Mouse (Mus musculus) brain, embryonic 14.5 days (tissue): ENCODE data around the gene Cryga. TPM values are rescaled to one million over a fixed set of nuclear protein-coding genes. Genes with fewer than 3 reads are reported as not detected.

ENCODE experiments used
- DNase-seq: peaks from one replicate; pipeline ENCODE4 v3.0.0-alpha.2; 2011; ENCODE audit warnings: low read depth
- CTCF ChIP-seq: fragments of 200-500 bp; IDR thresholded peaks from 2 replicates; pipeline ENCODE4 v1.5.1; 2012; ENCODE audit warnings: inconsistent platforms, mild to moderate bottlenecking, moderate library complexity, borderline replicate concordance; ENCODE audit not compliant: insufficient read depth, insufficient read length; ENCODE audit errors: extremely low read depth
- POLR2A ChIP-seq: fragments of 200-500 bp; IDR thresholded peaks from 2 replicates; pipeline ENCODE4 v1.6.1; 2012; ENCODE audit warnings: mild to moderate bottlenecking, inconsistent platforms, borderline replicate concordance; ENCODE audit not compliant: poor library complexity, insufficient read depth, insufficient read length, severe bottlenecking; ENCODE audit errors: extremely low read depth
- polyA plus RNA-seq: library from polyadenylated mRNA; depleted of rRNA; stranded (reverse); fragments of >200 nt; gene quantifications from 2 replicates; pipeline ENCODE4 v1.2.3, GENCODE M21; 2012

The Cryga gene
- polyA plus RNA-seq, 1 experiment, result not detected

DNA sequence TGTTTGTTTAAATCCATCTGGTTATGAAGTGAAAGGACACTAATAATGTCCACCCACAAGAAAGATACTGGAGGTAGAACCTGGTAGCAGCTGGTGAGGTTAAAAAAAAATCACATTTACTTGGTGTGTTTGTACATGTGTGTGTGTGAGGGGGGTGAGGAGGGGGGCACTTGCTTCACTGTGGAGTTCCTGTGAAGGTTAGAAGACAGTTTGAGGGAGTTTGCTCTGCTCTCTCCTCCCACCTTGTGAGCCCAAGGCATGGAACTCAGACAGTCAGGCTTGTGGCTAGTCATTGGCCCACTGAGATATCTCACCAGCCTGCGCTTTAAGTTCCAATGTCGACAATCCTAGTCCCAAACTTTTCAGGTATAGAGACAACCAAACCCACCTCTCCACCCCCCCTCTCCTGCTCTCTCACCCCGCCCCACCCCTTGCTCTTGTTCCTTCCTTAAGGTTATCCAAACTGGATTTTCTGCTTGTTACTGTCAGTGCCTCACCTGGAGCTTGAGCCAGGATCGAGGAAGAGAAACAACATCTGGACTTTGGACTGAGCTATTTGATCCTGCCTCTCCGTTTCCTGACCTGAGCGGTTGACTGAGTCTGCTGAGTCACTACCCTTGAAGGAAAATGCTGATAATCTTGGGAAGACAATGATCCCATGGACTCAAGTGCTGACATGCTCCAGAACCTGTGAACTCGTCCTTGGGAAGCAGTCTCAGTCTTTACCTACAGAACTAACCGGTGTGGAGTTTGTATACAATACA is 15.2 kb upstream of the Cryga start:
- no peak for DNase-seq
- no peak for TF ChIP-seq CTCF
- no peak for TF ChIP-seq POLR2A

DNA sequence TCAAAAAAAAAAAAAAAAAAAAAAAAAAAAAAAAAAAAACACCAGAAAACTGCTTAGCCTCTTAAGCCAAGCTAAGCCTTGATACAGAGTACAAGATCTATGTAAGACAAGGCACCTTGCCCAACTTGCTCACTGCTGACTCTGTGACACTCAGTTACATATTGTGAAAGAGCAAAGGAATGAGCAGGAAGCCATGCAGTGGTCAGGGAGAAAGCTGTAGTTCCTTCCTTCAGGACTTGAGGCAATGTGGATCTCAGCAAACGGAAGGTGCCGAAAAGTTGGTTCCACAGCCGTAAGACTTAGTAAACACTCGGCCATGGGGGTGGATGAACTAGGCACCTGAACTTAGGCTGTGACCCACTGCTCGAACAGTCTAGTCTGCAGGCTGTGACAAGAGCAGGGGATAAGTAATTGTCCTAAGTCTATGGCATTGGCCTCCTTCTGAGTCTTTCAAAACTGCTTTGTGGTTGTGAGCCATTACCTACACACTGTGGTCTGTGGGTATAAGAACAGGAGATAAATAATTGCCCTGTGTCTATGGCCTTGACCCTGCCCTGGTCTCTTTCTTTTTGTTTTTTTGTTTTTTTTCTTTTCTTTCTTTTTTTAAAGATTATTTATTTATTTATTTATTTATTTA is 10.5 kb upstream of the Cryga start:
- DNase-seq, result no peak
- TF ChIP-seq POLR2A, result no peak
- TF ChIP-seq CTCF, result no peak

DNA sequence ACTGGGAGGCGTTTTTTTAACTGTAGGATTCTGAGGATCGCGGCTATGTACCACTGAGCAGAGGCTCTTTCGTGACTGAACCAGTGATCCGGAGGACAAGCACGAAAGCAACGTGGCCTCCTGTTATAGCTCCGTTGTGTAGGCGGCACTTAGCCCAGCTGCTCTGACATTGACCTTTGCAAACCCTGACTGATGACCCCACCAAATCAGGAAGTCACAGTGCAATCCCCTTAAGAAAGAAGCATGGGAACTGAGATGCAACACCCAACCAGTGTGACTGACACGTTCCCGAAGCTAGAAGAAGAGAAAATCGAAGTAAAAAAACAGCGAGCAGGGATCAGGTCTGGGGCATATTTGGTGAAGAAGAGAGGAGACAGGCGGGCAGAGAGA is 9.6 kb upstream of the Cryga start:
- no peak for DNase-seq
- TF ChIP-seq CTCF (no peak), POLR2A (no peak)

GRCm38 (mm10) chr1:65112031-65112806 is 9.0 kb upstream of the Cryga start:
- TF ChIP-seq POLR2A (no peak), CTCF (peak; percentile 93)
- peak; percentile 93 for DNase-seq

DNA sequence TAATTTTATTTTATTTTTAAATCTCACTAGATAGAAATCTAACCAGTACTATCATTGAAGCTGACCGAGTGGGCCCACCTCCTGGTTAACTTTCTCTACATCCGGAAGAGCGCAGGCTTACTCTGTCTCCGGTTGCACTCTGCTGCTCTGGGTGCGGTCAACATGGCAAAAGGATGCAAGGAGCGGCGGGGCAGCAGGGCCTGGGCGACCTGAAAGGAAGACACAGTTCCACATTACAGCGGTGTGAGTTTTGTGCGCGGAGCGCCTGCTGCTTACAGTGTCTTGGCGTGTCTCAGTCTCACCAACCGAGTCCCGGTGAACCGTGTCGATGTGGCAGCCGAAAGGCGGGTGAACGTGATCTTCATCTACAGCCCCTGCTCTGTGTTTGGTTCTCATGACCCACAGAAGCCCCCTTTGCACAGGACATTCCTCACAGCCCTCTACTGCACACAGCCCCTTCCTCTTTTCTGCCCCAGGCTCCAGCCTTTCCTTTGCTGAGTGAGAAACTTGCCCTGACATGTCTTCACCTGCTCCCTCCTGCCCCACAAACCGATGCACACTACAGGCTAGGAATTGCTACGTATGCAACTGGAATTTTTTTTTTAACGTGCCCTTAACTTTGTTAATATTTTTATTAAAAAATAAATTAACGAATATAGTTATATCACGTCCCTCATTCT is 6.7 kb upstream of the Cryga start:
- no peak for DNase-seq
- no peak for TF ChIP-seq CTCF
- no peak for TF ChIP-seq POLR2A

DNA sequence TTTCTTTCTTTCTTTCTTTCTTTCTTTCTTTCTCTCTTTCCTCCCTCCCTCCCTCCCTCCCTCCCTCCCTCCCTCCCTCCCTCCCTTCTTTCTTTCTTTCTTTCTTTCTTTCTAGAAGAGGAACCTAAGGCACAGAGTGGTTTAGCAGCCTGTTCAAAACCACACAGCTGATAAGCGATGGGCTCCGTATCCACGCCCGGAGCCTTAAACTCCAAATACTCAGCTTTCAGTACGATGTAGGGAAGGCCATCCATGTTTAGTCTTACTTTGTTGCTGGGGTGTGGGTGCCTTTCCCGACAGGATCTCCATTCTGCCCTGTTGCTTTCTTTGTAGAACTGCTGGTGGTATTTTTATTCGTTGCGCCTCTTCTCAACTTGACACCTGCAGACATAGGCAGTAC is 6.0 kb upstream of the Cryga start:
- no peak for TF ChIP-seq CTCF
- no peak for TF ChIP-seq POLR2A
- DNase-seq, result no peak

GRCm38 (mm10) chr1:65107654-65108279 is 4.6 kb upstream of the Cryga start:
- TF ChIP-seq POLR2A, result no peak
- TF ChIP-seq CTCF, result no peak
- no peak for DNase-seq

DNA sequence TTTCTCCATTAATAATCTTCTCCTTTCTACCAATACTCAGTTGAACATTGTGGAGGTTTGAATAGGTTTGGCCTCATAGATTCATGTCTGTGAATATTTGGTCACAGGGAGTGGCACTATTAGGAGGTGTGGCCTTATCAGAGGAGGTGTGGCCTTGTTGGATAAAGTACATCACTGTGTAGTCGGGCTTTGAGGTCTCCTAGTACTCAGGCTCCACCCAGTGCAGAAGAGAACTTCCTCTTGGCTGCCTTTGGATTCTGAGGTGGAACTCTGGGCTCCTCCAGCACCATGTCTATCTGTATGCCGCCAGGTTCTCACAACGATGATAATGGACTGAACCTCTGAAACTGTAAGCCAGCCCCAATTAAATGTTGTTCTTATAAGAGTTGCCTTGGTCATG is 6.2 kb downstream of the Cryga start:
- TF ChIP-seq CTCF (no peak), POLR2A (no peak)
- DNase-seq, result no peak

GRCm38 (mm10) chr1:65091566-65091965 is 11.6 kb downstream of the Cryga start:
- DNase-seq, result no peak
- TF ChIP-seq CTCF, result no peak
- no peak for TF ChIP-seq POLR2A

- TF ChIP-seq CTCF (no peak), POLR2A (no peak)
- no peak for DNase-seq
Observed at GRCm38 (mm10) chr1:65090370-65090769, 12.8 kb downstream of the Cryga start.
